Mouse (Mus musculus) intestine, embryonic 14.5 days (tissue): ENCODE measurements around the gene Ccnf. TPM values are rescaled to one million over a fixed set of nuclear protein-coding genes. Genes with fewer than 3 reads are reported as not detected.

Experiments used
- ATAC-seq: fragments of 200-750 bp; cut with Nextera tagmentation; replicated peaks from 2 replicates; pipeline ENCODE4 v1.8.0; 2017; ENCODE audit warnings: low read depth, moderate number of reproducible peaks, moderate TSS enrichment, moderate library complexity; ENCODE audit not compliant: low FRiP score, low TSS enrichment
- DNase-seq: peaks from one replicate; pipeline ENCODE4 v3.0.0-alpha.2; 2018; ENCODE audit warnings: low spot score
- H3K27ac ChIP-seq: fragments of 300-500 bp; sonication (generic); 2 replicates; pipeline ENCODE4 v1.5.1; 2014; ENCODE audit warnings: low read depth, mild to moderate bottlenecking, control low read depth
- H3K27me3 ChIP-seq: fragments of 300-500 bp; sonication (generic); replicated peaks from 2 replicates; pipeline ENCODE4 v1.6.1; 2014; ENCODE audit warnings: low read length, control low read depth; ENCODE audit not compliant: control insufficient read depth, insufficient read depth
- H3K36me3 ChIP-seq: fragments of 300-500 bp; sonication (generic); 2 replicates; pipeline ENCODE4 v1.6.1; 2014; ENCODE audit warnings: low read length, control low read depth; ENCODE audit not compliant: control insufficient read depth, insufficient read depth
- H3K4me1 ChIP-seq: fragments of 300-500 bp; sonication (generic); replicated peaks from 2 replicates; pipeline ENCODE4 v1.6.1; 2014; ENCODE audit warnings: low read length, control low read depth, mixed read lengths; ENCODE audit not compliant: control insufficient read depth, insufficient read depth
- H3K4me2 ChIP-seq: fragments of 300-500 bp; sonication (generic); 2 replicates; pipeline ENCODE4 v1.6.1; 2014; ENCODE audit warnings: low read length
- H3K4me3 ChIP-seq: fragments of 300-500 bp; sonication (generic); 2 replicates; pipeline ENCODE4 v1.5.1; 2014; ENCODE audit warnings: low read depth, low read length, control low read depth, mixed read lengths
- H3K9ac ChIP-seq: fragments of 300-500 bp; sonication (generic); 2 replicates; pipeline ENCODE4 v1.6.1; 2014; ENCODE audit warnings: mild to moderate bottlenecking, low read length
- H3K9me3 ChIP-seq: fragments of 300-500 bp; sonication (generic); 2 replicates; pipeline ENCODE4 v1.6.1; 2016; ENCODE audit warnings: low read length, control low read depth; ENCODE audit not compliant: control insufficient read depth
- WGBS: fragments of 180-500 bp; shearing (Covaris S2); extraction: QIAGEN DNeasy Blood & Tissue Kit; methylation state at CpG from one replicate; pipeline ENCODE4 v1.1.7; 2014; 5-methylcytosine and 5-hydroxymethylcytosine counted together
- polyA plus RNA-seq: library from polyadenylated mRNA; unstranded; fragments of >200 nt; fragmentation: Nextera tagmentation; extraction: Ambion mirVana; gene quantifications from 2 replicates; pipeline ENCODE4 v1.2.1, GENCODE M21; 2014

Gene Ccnf
- polyA plus RNA-seq, 1 experiment from 2014 or later, result 59.8 TPM

DNA sequence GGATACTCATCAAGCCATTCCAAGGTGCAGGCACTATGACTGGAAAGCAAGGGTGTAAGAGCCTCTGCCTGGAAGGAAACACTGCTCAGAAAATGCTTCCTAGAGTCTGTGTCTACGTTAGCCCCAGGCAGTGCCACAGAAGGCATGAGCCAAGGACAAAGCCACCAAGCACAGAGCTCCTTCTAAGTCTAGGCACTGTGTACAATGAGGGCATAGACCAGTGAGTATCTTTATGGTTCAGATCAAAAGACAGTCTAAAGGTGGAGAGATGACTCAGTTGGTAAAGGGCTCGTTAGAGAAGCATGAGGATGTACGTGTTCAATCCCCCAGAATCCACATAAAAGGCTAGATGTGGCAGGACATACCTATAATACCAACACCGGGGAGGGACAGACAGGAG lies 50.2 kb downstream of the Ccnf start:
- Histone ChIP-seq H3K27ac (no peak overlapping the region), H3K9ac (no peak overlapping the region), H3K36me3 (no peaks in the 10 kb centered on the region), H3K4me2 (no peak overlapping the region), H3K9me3 (no peaks in the 10 kb centered on the region), H3K27me3 (no peaks in the 10 kb centered on the region), H3K4me3 (no peak overlapping the region), H3K4me1 (peaks cover 18% of the 10 kb centered on the region)
- no peak for DNase-seq
- ATAC-seq, result no peak
- WGBS, result 80% methylated on average over 4 of the region's 4 CpGs

GRCm38 (mm10) chr17:24199741-24200140 lies 51.5 kb downstream of the Ccnf start:
- ATAC-seq (no peak), DNase-seq (no peak)
- Histone ChIP-seq H3K27me3 (no peaks in the 10 kb centered on the region), H3K9ac (no peak overlapping the region), H3K9me3 (no peaks in the 10 kb centered on the region), H3K27ac (no peak overlapping the region), H3K36me3 (no peaks in the 10 kb centered on the region), H3K4me1 (peaks cover 11% of the 10 kb centered on the region), H3K4me3 (no peak overlapping the region), H3K4me2 (no peak overlapping the region)
- 64% methylated on average over 4 of the region's 4 CpGs for WGBS

GRCm38 (mm10) chr17:24199252-24199651 lies 52.0 kb downstream of the Ccnf start:
- Histone ChIP-seq H3K4me2 (no peak overlapping the region), H3K4me3 (no peak overlapping the region), H3K9me3 (no peaks in the 10 kb centered on the region), H3K27ac (no peak overlapping the region), H3K27me3 (no peaks in the 10 kb centered on the region), H3K4me1 (peaks cover 6% of the 10 kb centered on the region), H3K9ac (no peak overlapping the region), H3K36me3 (no peaks in the 10 kb centered on the region)
- WGBS, result 84% methylated on average over 4 of the region's 4 CpGs
- DNase-seq (no peak), ATAC-seq (no peak)

GRCm38 (mm10) chr17:24197032-24197824 lies 54.1 kb downstream of the Ccnf start:
- H3K9me3 ChIP-seq, result no peaks in the 10 kb centered on the region
- 63% methylated on average over 15 of the region's 15 CpGs for WGBS
- DNase-seq, result no peak

DNA sequence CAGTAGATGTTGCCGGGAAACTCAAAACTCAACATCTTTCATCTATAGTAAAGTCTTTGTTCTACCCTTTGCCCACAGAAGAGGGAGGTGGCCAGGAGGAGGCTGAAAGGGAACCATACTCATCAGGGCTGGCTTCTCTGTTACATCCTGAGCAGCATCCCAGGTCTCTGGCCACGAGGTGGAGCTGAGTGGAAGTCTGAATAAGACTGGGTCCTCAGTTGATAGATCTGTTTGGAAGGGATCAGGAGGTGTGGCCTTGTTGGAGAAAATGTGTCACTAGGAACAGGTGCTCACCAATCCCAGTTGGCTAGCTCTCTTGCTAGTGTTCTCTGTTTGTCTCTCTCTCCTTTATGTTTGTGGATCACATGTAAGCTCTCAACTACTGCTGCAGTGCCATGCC lies 55.9 kb downstream of the Ccnf start:
- no peak overlapping the region for H3K4me3 ChIP-seq
- H3K9me3 ChIP-seq, result no peaks in the 10 kb centered on the region
- H3K4me2 ChIP-seq, result no peak overlapping the region
- no peaks in the 10 kb centered on the region for H3K4me1 ChIP-seq
- H3K27me3 ChIP-seq, result no peaks in the 10 kb centered on the region
- no peak overlapping the region for H3K9ac ChIP-seq
- WGBS, result 67% methylated on average over 2 of the region's 2 CpGs
- DNase-seq, result no peak
- H3K36me3 ChIP-seq, result no peaks in the 10 kb centered on the region
- H3K27ac ChIP-seq, result no peak overlapping the region
- ATAC-seq, result no peak

More at GRCm38 (mm10) chr17:24197032-24197824, 54.1 kb downstream of the Ccnf start:
- no peaks in the 10 kb centered on the region for H3K36me3 ChIP-seq
- no peaks in the 10 kb centered on the region for H3K27me3 ChIP-seq
- no peak overlapping the region for H3K27ac ChIP-seq
- no peak overlapping the region for H3K4me2 ChIP-seq
- H3K9ac ChIP-seq, result no peak overlapping the region
- no peak overlapping the region for H3K4me3 ChIP-seq
- no peak for ATAC-seq
- no peaks in the 10 kb centered on the region for H3K4me1 ChIP-seq

GRCm38 (mm10) chr17:24193769-24194168 lies 57.5 kb downstream of the Ccnf start:
- Histone ChIP-seq H3K4me2 (no peak overlapping the region), H3K27ac (no peak overlapping the region), H3K4me3 (no peak overlapping the region), H3K36me3 (0 out of 2 replicates have a peak, but pooled peaks cover 3% of the 10 kb centered on the region), H3K9me3 (no peaks in the 10 kb centered on the region), H3K9ac (no peak overlapping the region), H3K27me3 (no peaks in the 10 kb centered on the region), H3K4me1 (no peaks in the 10 kb centered on the region)
- no peak for DNase-seq
- ATAC-seq, result no peak
- WGBS, result 81% methylated on average over 5 of the region's 5 CpGs

- 86% methylated on average over 8 of the region's 8 CpGs for WGBS
- Histone ChIP-seq H3K9ac (no peak overlapping the region), H3K4me2 (no peak overlapping the region), H3K9me3 (no peaks in the 10 kb centered on the region), H3K27me3 (no peaks in the 10 kb centered on the region), H3K4me3 (no peak overlapping the region), H3K4me1 (no peaks in the 10 kb centered on the region), H3K27ac (no peak overlapping the region), H3K36me3 (0 out of 2 replicates have a peak, but pooled peaks cover 3% of the 10 kb centered on the region)
- ATAC-seq (no peak), DNase-seq (no peak)
Observed at GRCm38 (mm10) chr17:24193268-24193667, 58.0 kb downstream of the Ccnf start.

DNA sequence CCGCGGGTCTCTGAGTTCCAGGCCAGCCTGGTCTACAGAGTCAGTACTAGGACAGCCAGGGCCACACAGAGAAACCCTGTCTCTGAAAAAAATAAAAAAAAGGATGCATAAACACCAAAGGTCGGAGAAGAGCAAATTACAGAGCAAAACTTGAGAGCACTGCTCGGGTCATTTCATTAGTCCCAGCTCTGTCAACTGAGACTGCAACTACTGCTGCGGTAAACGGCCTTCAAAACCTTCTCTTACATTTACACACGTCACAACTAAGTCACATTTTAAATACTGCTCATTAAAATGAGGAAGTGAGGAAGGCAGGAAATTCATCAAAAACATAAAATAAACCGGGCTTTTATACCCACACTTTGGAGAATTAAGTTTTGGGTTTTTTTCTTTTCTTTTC lies 58.4 kb downstream of the Ccnf start:
- Histone ChIP-seq H3K9ac (no peak overlapping the region), H3K9me3 (no peaks in the 10 kb centered on the region), H3K27me3 (no peaks in the 10 kb centered on the region), H3K27ac (no peak overlapping the region), H3K4me1 (no peaks in the 10 kb centered on the region), H3K36me3 (0 out of 2 replicates have a peak, but pooled peaks cover 3% of the 10 kb centered on the region), H3K4me2 (no peak overlapping the region), H3K4me3 (no peak overlapping the region)
- 77% methylated on average over 8 of the region's 8 CpGs for WGBS
- DNase-seq, result no peak
- no peak for ATAC-seq

GRCm38 (mm10) chr17:24191481-24191880 lies 59.8 kb downstream of the Ccnf start:
- Histone ChIP-seq H3K9ac (no peak overlapping the region), H3K4me2 (no peak overlapping the region), H3K4me3 (no peak overlapping the region), H3K4me1 (no peaks in the 10 kb centered on the region), H3K9me3 (no peaks in the 10 kb centered on the region), H3K36me3 (0 out of 2 replicates have a peak, but pooled peaks cover 3% of the 10 kb centered on the region), H3K27ac (no peak overlapping the region), H3K27me3 (no peaks in the 10 kb centered on the region)
- DNase-seq (no peak), ATAC-seq (no peak)
- WGBS, result 85% methylated on average over 4 of the region's 4 CpGs
